Mouse (Mus musculus): Measurements from ENCODE around the gene Slc2a6.

Gene Slc2a6

DNA sequence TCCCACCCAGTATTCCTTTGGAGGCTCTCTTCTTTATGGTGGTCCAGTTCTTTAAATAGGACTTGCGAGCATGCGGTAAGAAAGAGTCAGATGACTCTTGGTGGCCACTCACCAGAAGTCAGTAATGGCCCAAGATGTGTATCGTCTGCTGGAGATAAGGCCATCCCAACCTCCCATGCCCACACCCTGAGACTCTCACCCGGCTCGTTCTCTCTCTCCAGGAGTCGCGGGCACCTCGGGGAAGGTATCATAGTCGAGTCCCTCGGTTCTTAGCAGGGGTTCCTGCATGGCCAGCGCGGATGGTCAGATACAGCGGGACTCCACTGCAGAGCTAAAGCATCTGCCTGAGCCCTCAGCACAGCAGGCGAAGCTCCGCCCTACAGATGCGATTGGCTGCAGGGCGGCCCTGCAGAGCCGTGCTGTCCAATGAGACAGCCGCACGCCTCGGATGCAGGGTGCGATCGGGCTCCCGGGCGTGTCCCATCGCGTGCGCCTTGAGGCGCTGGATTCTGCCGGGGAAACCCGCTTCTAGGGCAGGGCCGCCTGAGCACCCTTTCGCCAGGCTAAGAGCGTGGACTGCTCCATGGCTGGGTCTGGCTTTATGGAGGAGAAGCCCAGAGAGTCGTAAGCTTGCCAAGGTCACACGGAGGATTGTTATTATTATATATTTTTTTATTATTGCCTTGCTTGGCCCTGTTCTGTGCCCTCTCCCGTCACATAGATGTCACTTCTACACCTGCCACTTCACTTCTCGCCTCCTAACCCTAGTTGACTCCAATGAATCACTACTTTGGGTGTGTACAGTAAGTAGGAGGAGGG is at the start of gene Slc2a6:
Gene Slc2a6, minus strand, starts transcription at position 381 of the 819 bp plus-strand sequence.
- peak; percentile 94 for DNase-seq

DNA sequence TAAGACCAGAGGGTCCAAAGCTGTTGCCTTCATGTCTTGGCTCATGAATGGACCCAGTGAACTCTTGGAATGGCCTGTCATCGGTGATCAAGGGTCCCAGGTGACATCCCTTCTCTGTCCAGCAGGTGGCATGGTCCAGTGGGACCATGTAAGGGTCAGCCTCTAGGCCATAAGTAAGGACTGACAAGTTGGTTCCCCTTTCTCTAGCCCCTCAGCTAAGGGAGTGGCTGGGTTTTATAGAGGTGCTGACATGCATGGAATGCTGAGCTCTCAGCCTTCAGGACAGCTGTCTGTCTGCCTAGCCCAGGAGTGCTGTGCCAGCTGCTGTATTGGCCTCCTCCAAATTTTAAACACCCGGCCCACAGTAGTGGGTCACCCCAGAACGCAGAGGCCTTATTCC is 47.7 kb upstream of the Slc2a6 start:
- DNase-seq = no peak

GRCm38 (mm10) chr2:27074804-27075203 is 47.0 kb upstream of the Slc2a6 start:
- no peak for DNase-seq

DNA sequence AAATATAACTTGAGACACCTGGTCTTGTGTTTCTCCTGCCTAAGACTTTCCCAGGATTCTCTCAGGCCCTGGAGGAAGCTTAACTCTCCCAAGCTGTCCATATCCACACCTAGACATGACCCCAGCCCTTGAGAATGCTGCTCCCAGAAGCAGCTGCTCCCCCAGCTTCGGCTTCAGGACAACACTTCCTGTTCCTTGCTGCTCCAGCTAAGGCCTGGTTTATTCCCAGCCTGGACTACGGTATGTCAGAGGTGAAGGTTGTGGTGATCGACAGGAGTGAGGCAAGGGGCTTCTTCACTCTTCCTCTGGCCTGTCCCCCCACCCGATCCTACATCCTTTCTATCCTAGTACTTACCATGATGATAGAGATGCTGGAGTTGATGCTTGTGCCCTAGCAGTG is 45.6 kb upstream of the Slc2a6 start:
- no peak for DNase-seq

DNA sequence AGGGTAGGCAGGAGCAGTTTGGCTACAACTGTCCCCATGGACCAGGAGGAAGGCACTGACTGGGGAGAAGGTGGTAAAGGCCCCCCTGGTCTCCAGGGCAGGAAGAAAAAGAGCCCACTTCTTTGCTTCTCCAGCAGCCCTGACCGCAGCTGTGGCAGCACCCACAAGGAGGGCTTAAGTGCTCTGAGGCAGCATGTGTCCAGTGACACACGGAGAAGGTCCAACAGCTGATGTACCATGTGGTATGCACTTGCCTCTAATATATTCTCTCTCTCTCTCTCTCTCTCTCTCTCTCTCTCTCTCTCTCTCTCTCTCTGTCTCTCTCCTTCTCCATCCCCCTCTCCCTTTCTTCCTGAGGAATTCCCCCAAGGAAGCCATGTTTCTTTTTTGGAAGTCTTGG is 44.2 kb upstream of the Slc2a6 start, which contains the start of gene Mymk:
Gene Mymk, minus strand, starts transcription at position 202 of the 400 bp plus-strand sequence.
- DNase-seq = no peak

- DNase-seq = peak; percentile 26
These were observed 43.3 kb upstream of the Slc2a6 start for GRCm38 (mm10) chr2:27071137-27071536.

- no peak for DNase-seq
These were observed 42.5 kb upstream of the Slc2a6 start for GRCm38 (mm10) chr2:27070247-27070813.

GRCm38 (mm10) chr2:27069646-27070045 is 41.8 kb upstream of the Slc2a6 start:
- DNase-seq = no peak

DNA sequence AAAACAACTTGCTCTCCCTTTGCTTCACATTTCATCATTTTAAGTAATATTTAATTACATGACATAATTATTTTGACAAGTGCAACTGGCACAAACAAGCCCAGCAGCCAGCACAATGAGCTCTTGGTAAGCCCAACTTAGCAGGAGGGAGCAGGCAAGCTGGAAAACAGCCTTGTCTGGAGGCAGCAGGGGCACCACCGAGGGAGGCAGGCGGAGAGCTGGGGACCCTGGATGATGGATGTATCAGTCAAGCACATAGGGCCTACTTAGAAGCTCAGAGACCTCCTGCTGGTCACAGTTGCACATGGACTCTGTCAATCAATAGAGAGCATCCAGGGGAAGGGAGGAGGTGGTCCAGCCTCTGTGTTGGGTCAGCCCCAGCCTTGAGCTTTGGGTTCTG is 40.2 kb upstream of the Slc2a6 start:
- DNase-seq = no peak

DNA sequence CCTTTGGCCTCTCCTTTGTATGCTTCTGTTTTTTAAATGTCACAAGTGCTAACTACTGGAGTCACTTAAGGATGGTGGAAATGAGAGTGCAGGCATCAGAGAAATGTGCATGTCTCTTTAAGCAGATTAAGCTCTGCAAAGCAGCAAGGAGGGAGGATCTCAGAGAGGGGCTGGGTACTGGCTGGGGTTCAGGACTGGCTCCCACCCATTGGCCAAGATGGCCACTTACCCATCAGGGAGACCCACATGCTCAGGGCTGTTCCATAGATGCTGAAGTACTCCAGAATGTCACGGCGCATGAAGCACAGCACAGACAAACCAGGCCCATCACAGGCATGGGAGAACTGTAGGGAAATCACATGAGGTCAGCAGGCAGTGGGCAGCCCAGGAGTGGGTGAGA is 39.3 kb upstream of the Slc2a6 start:
- no peak for DNase-seq

DNA sequence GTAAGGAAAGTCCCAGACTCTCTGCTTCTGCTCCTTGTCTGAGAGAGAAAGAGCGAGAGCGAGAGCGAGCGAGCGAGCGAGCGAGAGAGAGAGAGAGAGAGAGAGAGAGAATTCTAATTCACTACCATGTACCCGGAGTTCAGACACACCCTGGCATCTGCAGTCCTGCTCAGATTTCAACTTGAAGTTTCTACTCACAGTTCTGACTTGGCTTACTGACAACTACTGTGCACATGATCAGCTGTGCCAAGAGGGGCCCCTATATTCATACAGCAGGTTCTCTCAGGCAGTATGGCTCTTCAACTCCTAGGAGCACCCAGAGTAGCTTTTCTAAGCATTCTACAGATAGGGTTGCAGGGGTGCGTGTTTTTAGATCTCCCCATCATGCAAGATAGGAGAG is 31.4 kb upstream of the Slc2a6 start:
- no peak for DNase-seq

DNA sequence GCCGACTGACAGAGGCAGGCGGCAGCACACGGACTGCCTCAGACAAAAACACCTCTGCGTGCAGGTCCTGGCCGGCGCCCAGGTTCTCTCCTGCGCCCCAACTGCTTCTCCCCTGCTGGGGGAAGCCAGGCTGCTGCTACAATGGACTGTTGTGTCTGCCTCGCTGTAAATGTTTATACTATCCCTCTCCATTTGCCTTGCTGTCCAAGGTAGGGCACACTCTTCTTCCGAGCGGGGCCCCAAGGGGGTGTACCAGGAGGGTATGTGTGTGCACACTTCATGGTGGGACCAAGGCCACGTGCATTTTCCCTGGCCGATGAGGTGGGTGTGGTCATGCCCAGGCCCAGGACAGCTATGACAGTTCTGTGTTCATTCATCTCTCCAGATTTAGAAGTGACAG is 31.0 kb upstream of the Slc2a6 start:
- no peak for DNase-seq

DNA sequence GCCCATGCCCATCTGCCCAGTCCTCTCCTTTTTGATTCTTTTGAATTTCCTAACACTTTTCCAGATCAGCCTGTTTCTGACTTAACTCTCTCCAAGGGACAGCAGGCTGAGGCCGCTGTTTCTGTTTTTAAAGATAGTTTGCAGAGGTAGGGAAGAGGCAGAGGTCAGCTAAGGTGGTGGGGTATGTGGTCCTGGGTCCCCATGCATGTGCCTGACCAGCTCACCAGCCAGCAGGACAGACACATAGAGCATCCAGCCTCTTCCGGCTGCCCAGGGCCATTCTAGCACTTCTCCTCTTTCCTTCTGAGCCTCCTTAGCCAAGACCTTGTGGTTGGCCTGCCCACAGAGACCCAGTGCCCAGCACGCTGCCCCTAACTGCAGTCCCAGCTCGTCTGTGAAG is 30.5 kb upstream of the Slc2a6 start:
- no peak for DNase-seq

DNA sequence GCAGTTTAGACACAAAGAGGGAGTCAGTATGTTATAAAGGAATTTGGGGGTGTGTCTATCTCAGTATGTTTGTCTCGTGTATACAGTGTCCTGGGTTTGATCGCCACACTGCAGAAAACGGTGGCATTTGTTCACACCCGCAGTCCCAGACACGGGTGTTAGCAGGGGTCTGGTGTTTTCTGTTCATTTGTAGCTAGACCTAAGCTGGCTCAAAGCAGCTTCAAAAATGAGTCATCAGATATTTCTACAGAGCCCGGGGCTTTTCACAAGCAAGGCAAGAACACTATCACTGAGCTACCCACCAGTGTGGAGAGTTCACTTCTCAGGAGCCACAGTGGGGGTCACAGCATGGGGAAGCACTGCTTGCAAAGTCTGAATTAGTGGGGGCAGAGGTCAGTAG is 21.6 kb upstream of the Slc2a6 start:
- no peak for DNase-seq

GRCm38 (mm10) chr2:27045979-27046770 is 18.4 kb upstream of the Slc2a6 start:
- DNase-seq = no peak

GRCm38 (mm10) chr2:27044641-27045040 is 16.8 kb upstream of the Slc2a6 start:
- DNase-seq = no peak

GRCm38 (mm10) chr2:27044166-27044565 is 16.4 kb upstream of the Slc2a6 start:
- no peak for DNase-seq

DNA sequence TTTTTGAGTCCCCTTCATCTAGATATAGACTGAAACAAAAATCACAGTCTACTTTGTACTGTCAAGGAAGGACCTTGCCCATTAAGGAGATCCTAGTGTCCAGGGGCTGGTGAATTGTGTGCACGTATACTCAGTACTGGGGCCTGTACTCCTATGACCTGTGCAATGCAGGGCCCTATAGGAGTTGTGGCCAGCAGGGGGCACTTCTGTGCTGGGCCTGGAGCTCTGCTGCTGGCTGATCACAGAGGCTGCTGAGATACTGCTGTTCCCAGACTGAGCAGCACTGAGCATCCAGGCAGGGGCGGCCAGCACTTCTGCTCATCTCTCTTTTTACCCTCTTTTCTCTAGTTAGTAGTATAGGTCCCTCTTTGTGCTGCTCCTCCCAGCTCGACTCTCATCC is 15.7 kb upstream of the Slc2a6 start:
- DNase-seq = peak; percentile 60

GRCm38 (mm10) chr2:27042131-27042844 is 14.5 kb upstream of the Slc2a6 start:
- DNase-seq = no peak

GRCm38 (mm10) chr2:27039286-27039685 is 11.5 kb upstream of the Slc2a6 start:
- no peak for DNase-seq

DNA sequence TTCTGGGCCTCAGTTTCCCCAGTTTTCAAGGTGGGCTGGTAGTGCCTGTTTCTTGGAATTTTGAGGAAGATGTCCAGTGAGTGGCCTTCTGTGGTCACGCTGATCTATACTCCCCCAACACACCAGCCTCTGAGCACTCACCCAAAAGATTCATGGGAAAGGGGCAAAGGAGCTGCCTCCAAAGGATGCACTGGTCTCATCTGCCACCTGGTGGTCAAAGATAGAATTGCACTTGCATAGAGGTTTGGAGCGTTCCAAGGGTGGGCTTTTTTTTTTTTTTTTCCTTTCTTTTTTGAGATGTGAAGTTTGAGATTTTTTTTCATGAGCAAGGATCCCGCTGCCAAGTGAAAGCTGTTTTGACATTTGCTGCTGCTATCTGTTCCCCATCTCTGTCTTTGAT is 10.8 kb upstream of the Slc2a6 start:
- no peak for DNase-seq

DNA sequence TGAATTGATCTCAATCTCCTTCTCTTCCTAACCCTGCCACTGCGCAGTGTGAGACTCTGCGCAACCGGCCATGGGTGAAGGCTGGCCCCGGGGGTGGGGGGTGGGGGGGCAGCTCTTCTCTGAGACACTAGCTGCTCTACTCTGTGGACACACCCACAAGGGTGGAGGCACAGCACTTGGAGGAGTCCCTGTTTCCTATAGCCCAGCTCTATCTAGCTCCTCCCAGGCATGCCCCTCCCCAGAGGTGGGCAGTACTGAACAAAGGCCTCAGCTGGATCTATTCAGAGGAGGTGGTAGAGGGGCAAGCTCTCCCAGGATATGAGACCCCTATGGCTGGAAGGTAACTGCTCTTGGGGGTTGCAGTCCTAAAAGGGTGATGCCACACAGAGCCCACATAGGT is 9.2 kb upstream of the Slc2a6 start:
- DNase-seq = no peak

- no peak for DNase-seq
These were observed 8.2 kb upstream of the Slc2a6 start for GRCm38 (mm10) chr2:27036003-27036402.

All from cerebellum, adult 11-12 months (tissue).